Mouse (Mus musculus) left cerebral cortex, postnatal 36 days (tissue): ENCODE data around the gene Vsig4. TPM values are rescaled to one million over a fixed set of nuclear protein-coding genes. Genes with fewer than 3 reads are reported as not detected.
"Not testable (repeated sequence)": the region's sequence is repeated elsewhere in the genome, so short reads cannot be mapped to it uniquely, and the experiment has no call there.

Source experiments
- DNase-seq, 2 experiments: peaks; one replicate each; pipeline ENCODE4 v3.0.0; 2021 to 2022; ENCODE audit warnings: low spot score in 2 of 2, mixed read lengths in 1 of 2
- intact Hi-C: fragments of 180-260 bp; cut with DNase I; formaldehyde crosslinking; loops from one replicate; pipeline ENCODE4 v1.15.1; 2025
- microRNA-seq: library from miRNA; unstranded; fragments of <30 nt; microRNA quantifications from one replicate; pipeline ENCODE4 v1.2.0, GENCODE M21; 2022
- total RNA-seq, 2 experiments: library from RNA; stranded (reverse); gene quantifications; 2 replicates each; pipeline ENCODE4 v1.2.3; 2021

Gene Vsig4
- not detected for total RNA-seq

GRCm38 (mm10) chrX:96293338-96293737, at the start of gene Vsig4:
TSS of gene Vsig4 (minus strand) at chrX:96293438.
- no peak for DNase-seq
- intact Hi-C loops: no loop called here

- no peak for DNase-seq
- intact Hi-C loops: no loop called here
Observed at GRCm38 (mm10) chrX:96339108-96339507, 45.9 kb upstream of the Vsig4 start.

GRCm38 (mm10) chrX:96329764-96330163, 36.5 kb upstream of the Vsig4 start:
- DNase-seq: no peak
- intact Hi-C loops: no loop called here

- no peak for DNase-seq
- intact Hi-C loops: no loop called here
Observed at GRCm38 (mm10) chrX:96256509-96256908, 36.7 kb downstream of the Vsig4 start.

- DNase-seq: no peak
- intact Hi-C loops: no loop called here
Observed at GRCm38 (mm10) chrX:96239644-96240043, 53.6 kb downstream of the Vsig4 start.

- no peak for DNase-seq
- intact Hi-C loops: no loop called here
Observed at GRCm38 (mm10) chrX:96239037-96239436, 54.2 kb downstream of the Vsig4 start.

- DNase-seq: no peak
- intact Hi-C loops: no loop called here
Observed at GRCm38 (mm10) chrX:96235775-96236174, 57.5 kb downstream of the Vsig4 start.

- no peak for DNase-seq
- intact Hi-C loops: no loop called here
Observed at GRCm38 (mm10) chrX:96227030-96227429, 66.2 kb downstream of the Vsig4 start.

GRCm38 (mm10) chrX:96225474-96225873, 67.8 kb downstream of the Vsig4 start:
- intact Hi-C loops: no loop called here

GRCm38 (mm10) chrX:96224210-96224609, 69.0 kb downstream of the Vsig4 start:
- DNase-seq: no peak
- intact Hi-C loops: no loop called here

More at GRCm38 (mm10) chrX:96225474-96225873, 67.8 kb downstream of the Vsig4 start:
- DNase-seq: no peak

- intact Hi-C loops: no loop called here
- no peak for DNase-seq
Observed at GRCm38 (mm10) chrX:96218088-96218487, 75.2 kb downstream of the Vsig4 start.

- DNase-seq: no peak
- intact Hi-C loops: no loop called here
Observed at GRCm38 (mm10) chrX:96206872-96207271, 86.4 kb downstream of the Vsig4 start.

GRCm38 (mm10) chrX:96205143-96205542, 88.1 kb downstream of the Vsig4 start:
- intact Hi-C loops, DNase-seq: not testable (repeated sequence)

Small RNA genes within 50 kb of the gene (microRNA-seq; reads per million reads assigned to microRNA genes)
- 17.8 reads per million, percentile 38 among the genes with 10 or more reads in this experiment for gene Mir223

Other genes with a start within 250 kb of the Vsig4 start
- gene Msn, start 197.4 kb downstream of the Vsig4 start, total RNA-seq: 10 to 100 TPM; 17.4 to 17.5 TPM
- gene Heph, start 161.9 kb upstream of the Vsig4 start, total RNA-seq: 1 to 10 TPM; 2.6 to 3.9 TPM
- not detected for gene Hsf3, start 162.9 kb upstream of the Vsig4 start, total RNA-seq